Mouse (Mus musculus): ENCODE data around the gene Col26a1. TPM values are rescaled to one million over a fixed set of nuclear protein-coding genes. Genes with fewer than 3 reads are reported as not detected.

Gene Col26a1
- total RNA-seq, 2 experiments from 2014 or later, result 3.5 to 4.7 TPM

GRCm38 (mm10) chr5:136810539-136811374, 72.3 kb downstream of the Col26a1 start:
- DNase-seq (ENCODE audit: extremely low spot score in 1 of 2, low spot score in 1 of 2), result no peak

- no peak for DNase-seq (ENCODE audit: extremely low spot score in 1 of 2, low spot score in 1 of 2)
These were observed 76.5 kb downstream of the Col26a1 start for GRCm38 (mm10) chr5:136806379-136807056.

- DNase-seq (ENCODE audit: extremely low spot score in 1 of 2, low spot score in 1 of 2), result no peak
These were observed 78.0 kb downstream of the Col26a1 start for GRCm38 (mm10) chr5:136805019-136805418.

GRCm38 (mm10) chr5:136804246-136804645, 78.8 kb downstream of the Col26a1 start:
- no peak for DNase-seq (ENCODE audit: extremely low spot score in 1 of 2, low spot score in 1 of 2)

- DNase-seq (ENCODE audit: extremely low spot score in 1 of 2, low spot score in 1 of 2), result no peak
These were observed 80.3 kb downstream of the Col26a1 start for GRCm38 (mm10) chr5:136802732-136803131.

GRCm38 (mm10) chr5:136796917-136797316, 86.1 kb downstream of the Col26a1 start:
- no peak for DNase-seq (ENCODE audit: extremely low spot score in 1 of 2, low spot score in 1 of 2)

GRCm38 (mm10) chr5:136793807-136794206, 89.2 kb downstream of the Col26a1 start:
- DNase-seq (ENCODE audit: extremely low spot score in 1 of 2, low spot score in 1 of 2), result no peak

GRCm38 (mm10) chr5:136792541-136792940, 90.5 kb downstream of the Col26a1 start:
- no peak for DNase-seq (ENCODE audit: extremely low spot score in 1 of 2, low spot score in 1 of 2)

GRCm38 (mm10) chr5:136791204-136791603, 91.8 kb downstream of the Col26a1 start:
- DNase-seq (ENCODE audit: extremely low spot score in 1 of 2, low spot score in 1 of 2), result no peak

GRCm38 (mm10) chr5:136790570-136791196, 92.3 kb downstream of the Col26a1 start:
- DNase-seq (ENCODE audit: extremely low spot score in 1 of 2, low spot score in 1 of 2), result peak; percentile 94 to 99

GRCm38 (mm10) chr5:136784531-136784930, 98.5 kb downstream of the Col26a1 start:
- DNase-seq (ENCODE audit: extremely low spot score in 1 of 2, low spot score in 1 of 2), result no peak

- no peak for DNase-seq (ENCODE audit: extremely low spot score in 1 of 2, low spot score in 1 of 2)
These were observed 100.4 kb downstream of the Col26a1 start for GRCm38 (mm10) chr5:136782600-136782999.

- DNase-seq (ENCODE audit: extremely low spot score in 1 of 2, low spot score in 1 of 2), result peak in 1 of 2 experiments; percentile 57
These were observed 102.5 kb downstream of the Col26a1 start for GRCm38 (mm10) chr5:136780465-136780864.

GRCm38 (mm10) chr5:136779946-136780345, 103.1 kb downstream of the Col26a1 start:
- no peak for DNase-seq (ENCODE audit: extremely low spot score in 1 of 2, low spot score in 1 of 2)

- no peak for DNase-seq (ENCODE audit: extremely low spot score in 1 of 2, low spot score in 1 of 2)
These were observed 107.5 kb downstream of the Col26a1 start for GRCm38 (mm10) chr5:136775548-136775947.

- no peak for DNase-seq (ENCODE audit: extremely low spot score in 1 of 2, low spot score in 1 of 2)
These were observed 109.7 kb downstream of the Col26a1 start for GRCm38 (mm10) chr5:136773044-136774039.

- DNase-seq (ENCODE audit: extremely low spot score in 1 of 2, low spot score in 1 of 2), result no peak
These were observed 111.9 kb downstream of the Col26a1 start for GRCm38 (mm10) chr5:136771132-136771531.

GRCm38 (mm10) chr5:136767304-136767703, 115.7 kb downstream of the Col26a1 start:
- DNase-seq (ENCODE audit: extremely low spot score in 1 of 2, low spot score in 1 of 2), result no peak

GRCm38 (mm10) chr5:136764157-136764669, 118.8 kb downstream of the Col26a1 start:
- DNase-seq (ENCODE audit: extremely low spot score in 1 of 2, low spot score in 1 of 2), result no peak

GRCm38 (mm10) chr5:136760345-136760744, 122.7 kb downstream of the Col26a1 start:
- no peak for DNase-seq (ENCODE audit: extremely low spot score in 1 of 2, low spot score in 1 of 2)

Data from layer of hippocampus, postnatal 25 days (tissue).